ENCODE assay signal across 11 mouse cellular contexts in the genomic region with DNA sequence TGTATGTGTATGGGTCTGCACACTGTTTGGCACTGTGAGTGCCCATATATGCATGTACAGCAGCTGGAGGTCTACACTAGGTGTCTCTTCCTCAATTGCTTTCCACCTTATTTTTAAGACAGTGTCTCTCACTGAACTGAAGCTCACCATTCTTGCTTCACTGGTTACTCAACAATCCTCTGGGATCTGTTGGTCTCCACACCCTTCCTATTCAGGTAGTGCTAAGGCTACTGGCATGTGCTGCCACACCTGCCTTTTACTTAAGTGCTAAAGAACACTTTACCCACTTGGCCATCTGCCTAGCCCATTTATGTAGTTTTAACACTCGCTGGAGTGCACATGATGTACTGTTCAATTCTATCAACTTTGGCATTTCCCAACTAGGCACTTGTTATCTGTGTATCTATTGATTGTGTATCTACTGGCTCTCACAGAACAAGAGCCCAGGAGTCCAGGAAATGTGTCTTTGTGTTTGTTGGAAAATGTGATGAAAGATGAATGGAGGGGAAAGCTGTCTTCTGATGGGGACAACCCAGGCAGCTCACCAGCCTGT.
"Had no signal": no experiment of that assay in that cellular context is flagged by ENCODE, and none has a peak within 500 bp of the region (broad histone marks: within the 10 kb centered on the region; RNA-seq: fewer than 3 reads in every experiment).

No protein-coding gene starts in this region.

- H3K9me3 ChIP-seq: intestine, embryonic 15.5 days; kidney, embryonic 15.5 days; limb, embryonic 12.5 days; liver, embryonic 12.5 days; midbrain, embryonic 12.5 days; stomach, embryonic 15.5 days had no signal

- H3K4me3 ChIP-seq: intestine, embryonic 15.5 days; kidney, embryonic 15.5 days; limb, embryonic 12.5 days; liver, embryonic 12.5 days; midbrain, embryonic 12.5 days; stomach, embryonic 15.5 days had no signal

- H3K4me2 ChIP-seq: intestine, embryonic 15.5 days; kidney, embryonic 15.5 days; limb, embryonic 12.5 days; liver, embryonic 12.5 days; midbrain, embryonic 12.5 days; stomach, embryonic 15.5 days had no signal

- H3K9ac ChIP-seq: intestine, embryonic 15.5 days; kidney, embryonic 15.5 days; limb, embryonic 12.5 days; liver, embryonic 12.5 days; midbrain, embryonic 12.5 days; stomach, embryonic 15.5 days had no signal

- H3K36me3 ChIP-seq: intestine, embryonic 15.5 days; kidney, embryonic 15.5 days; limb, embryonic 12.5 days; liver, embryonic 12.5 days; midbrain, embryonic 12.5 days; stomach, embryonic 15.5 days had no signal

- DNase-seq: kidney, adult 18-20 months; kidney, postnatal 36 days; right cerebral cortex, postnatal 14 days; thymus, postnatal 4 days had no signal

- ATAC-seq: intestine, embryonic 15.5 days; liver, embryonic 12.5 days; midbrain, embryonic 16.5 days had no signal

- H3K4me1 ChIP-seq: intestine, embryonic 15.5 days; kidney, embryonic 15.5 days; limb, embryonic 12.5 days; liver, embryonic 12.5 days; midbrain, embryonic 12.5 days; stomach, embryonic 15.5 days had no signal

- H3K27ac ChIP-seq: intestine, embryonic 15.5 days; kidney, embryonic 15.5 days; limb, embryonic 12.5 days; liver, embryonic 12.5 days; midbrain, embryonic 12.5 days; stomach, embryonic 15.5 days had no signal

- H3K27me3 ChIP-seq: liver, embryonic 12.5 days; stomach, embryonic 15.5 days had no signal
